Comparison of ENCODE assay signal across 8 mouse cellular contexts in genomic region chr17:87265792-87266186, GRCm38 (mm10). TPM values are rescaled to one million over a fixed set of nuclear protein-coding genes. Genes with fewer than 3 reads are reported as not detected.
DNase-seq lines count a peak whose midpoint lies in the region; ATAC-seq lines count a peak whose summit lies in the region.

Mcfd2 (minus strand) TSS chr17:87265935.

- peaks cover 28% of the 10 kb centered on the region for H3K36me3 ChIP-seq in heart, embryonic 13.5 days
- peaks cover 14% of the 10 kb centered on the region for H3K36me3 ChIP-seq in liver, embryonic 13.5 days
- H3K36me3 ChIP-seq in stomach, embryonic 16.5 days (ENCODE audit: control insufficient read depth, insufficient read depth, low read length), result no peaks in the 10 kb centered on the region

- peak within 1 kb of the TSS; percentile 97 for H3K9ac ChIP-seq in heart, embryonic 13.5 days
- H3K9ac ChIP-seq in liver, embryonic 13.5 days, result peak within 1 kb of the TSS; percentile 89
- H3K9ac ChIP-seq in stomach, embryonic 16.5 days (ENCODE audit: low read length), result peak within 1 kb of the TSS; percentile 84

- peak within 1 kb of the TSS; percentile 89 for H3K4me2 ChIP-seq in heart, embryonic 13.5 days
- peak within 1 kb of the TSS; percentile 95 for H3K4me2 ChIP-seq in liver, embryonic 13.5 days
- H3K4me2 ChIP-seq in stomach, embryonic 16.5 days (ENCODE audit: low read depth, low read length), result peak within 1 kb of the TSS; percentile 85

- under 1% methylated on average over 39 of the region's 41 CpGs for WGBS in heart, embryonic 13.5 days
- under 1% methylated on average over 41 of the region's 41 CpGs for WGBS in liver, embryonic 13.5 days (ENCODE audit: insufficient replicate concordance)
- under 1% methylated on average over 41 of the region's 41 CpGs for WGBS in stomach, embryonic 16.5 days

- H3K4me3 ChIP-seq in heart, embryonic 13.5 days, result peak within 1 kb of the TSS; percentile 83
- H3K4me3 ChIP-seq in liver, embryonic 13.5 days (replicated peaks), result peak within 1 kb of the TSS; percentile 76
- H3K4me3 ChIP-seq in stomach, embryonic 16.5 days (replicated peaks; ENCODE audit: low read length), result peak within 1 kb of the TSS; percentile 65

- peaks cover 20% of the 10 kb centered on the region for H3K4me1 ChIP-seq in heart, embryonic 13.5 days
- H3K4me1 ChIP-seq in liver, embryonic 13.5 days (replicated peaks), result peaks cover 35% of the 10 kb centered on the region
- H3K4me1 ChIP-seq in stomach, embryonic 16.5 days (ENCODE audit: control insufficient read depth, insufficient read depth, low read length), result peaks cover 10% of the 10 kb centered on the region

- H3K27me3 ChIP-seq in heart, embryonic 13.5 days (replicated peaks), result peaks cover 4% of the 10 kb centered on the region
- no peaks in the 10 kb centered on the region for H3K27me3 ChIP-seq in liver, embryonic 13.5 days
- no peaks in the 10 kb centered on the region for H3K27me3 ChIP-seq in stomach, embryonic 16.5 days (ENCODE audit: control insufficient read depth, insufficient read depth, low read length)

- peak; percentile 93 for ATAC-seq in erythroid progenitor cell, adult 5-6 weeks (replicated peaks; ENCODE audit: low FRiP score, poor library complexity, severe bottlenecking)
- peak; percentile 91 for ATAC-seq in heart, embryonic 13.5 days (ENCODE audit: extremely low read depth, insufficient number of reproducible peaks, low FRiP score, low TSS enrichment)
- ATAC-seq in liver, embryonic 13.5 days (ENCODE audit: low read depth), result peak; percentile 95
- ATAC-seq in stomach, embryonic 16.5 days (ENCODE audit: insufficient read depth, low FRiP score), result peak; percentile 97

- peaks cover 12% of the 10 kb centered on the region for H3K9me3 ChIP-seq in heart, embryonic 13.5 days
- no peaks in the 10 kb centered on the region for H3K9me3 ChIP-seq in liver, embryonic 13.5 days (replicated peaks)
- H3K9me3 ChIP-seq in stomach, embryonic 16.5 days (replicated peaks; ENCODE audit: control insufficient read depth, low read length), result 0 out of 2 replicates have a peak, but pooled peaks cover 3% of the 10 kb centered on the region

- H3K27ac ChIP-seq in heart, embryonic 13.5 days (replicated peaks), result peak within 1 kb of the TSS; percentile 66
- peak within 1 kb of the TSS; percentile 54 for H3K27ac ChIP-seq in liver, embryonic 13.5 days
- H3K27ac ChIP-seq in stomach, embryonic 16.5 days (ENCODE audit: low read length), result peak within 1 kb of the TSS; percentile 72

- DNase-seq in CD4-positive helper T cell, adult 2 months (ENCODE audit: low read depth, low spot score), result peak; percentile 94
- DNase-seq in brain, embryonic 18.5 days (ENCODE audit: low read depth, low spot score), result peak; percentile 68
- peak; percentile 97 for DNase-seq in kidney, postnatal 14 days
- peak; percentile 88 for DNase-seq in liver, embryonic 13.5 days
- peak; percentile 99 for DNase-seq in neural tube, embryonic 10.5 days (ENCODE audit: extremely low spot score, low spot score)

RNA-seq across cellular contexts. Expression of gene Mcfd2, which starts in this region (rescaled TPM):
- 3.8 and 7.2 TPM in 2 replicates for total RNA-seq in erythroid progenitor cell, adult 5-6 weeks (2015; ENCODE audit: low replicate concordance)
- 9.5 and 16.9 TPM in 2 replicates for total RNA-seq in erythroid progenitor cell, adult 5-6 weeks (2017; ENCODE audit: low replicate concordance)
- polyA plus RNA-seq in heart, embryonic 13.5 days (2015; fragmentation: Nextera tagmentation; extraction: Ambion mirVana), result 76.6 and 88.2 TPM in 2 replicates
- polyA plus RNA-seq in liver, embryonic 13.5 days (2015; fragmentation: Nextera tagmentation; extraction: Ambion mirVana), result 50.2 and 53.9 TPM in 2 replicates
- 132 and 136 TPM in 2 replicates for polyA plus RNA-seq in stomach, embryonic 16.5 days (2015; fragmentation: Nextera tagmentation; extraction: Ambion mirVana)

Comparison
In these comparisons a context has a peak if more than half of its experiments do, and no peak if none do; other contexts are left out.
1. Peak in every context shown above with its lines: DNase-seq, ATAC-seq, H3K4me3 ChIP-seq and H3K27ac ChIP-seq.